Mouse (Mus musculus): ENCODE data around the gene Defa23.
"Not testable (repeated sequence)": the region's sequence is repeated elsewhere in the genome, so short reads cannot be mapped to it uniquely, and the experiment has no call there.

Defa23 gene

DNA sequence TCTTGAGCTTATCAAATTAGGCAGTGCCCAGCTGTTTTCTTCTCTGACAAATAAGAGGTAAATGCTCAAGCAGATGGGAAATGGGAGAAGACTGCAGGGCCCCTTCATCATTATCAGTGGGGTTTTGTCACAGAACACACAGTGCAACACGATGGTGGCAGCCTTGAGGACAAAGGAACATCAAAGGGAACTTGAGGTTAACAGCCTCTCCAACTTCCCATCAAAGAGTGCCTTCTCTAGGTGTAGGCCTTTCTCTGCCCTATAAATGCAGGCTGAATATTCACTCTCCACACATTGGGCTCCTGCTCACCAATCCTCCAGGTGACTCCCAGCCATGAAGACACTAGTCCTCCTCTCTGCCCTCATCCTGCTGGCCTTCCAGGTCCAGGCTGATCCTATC is at the start of gene Defa23:
Gene Defa23 (plus strand): TSS at position 301 of the 400 bp plus-strand sequence.
- DNase-seq (ENCODE audit: low spot score in 2 of 2), result not testable (repeated sequence)

DNA sequence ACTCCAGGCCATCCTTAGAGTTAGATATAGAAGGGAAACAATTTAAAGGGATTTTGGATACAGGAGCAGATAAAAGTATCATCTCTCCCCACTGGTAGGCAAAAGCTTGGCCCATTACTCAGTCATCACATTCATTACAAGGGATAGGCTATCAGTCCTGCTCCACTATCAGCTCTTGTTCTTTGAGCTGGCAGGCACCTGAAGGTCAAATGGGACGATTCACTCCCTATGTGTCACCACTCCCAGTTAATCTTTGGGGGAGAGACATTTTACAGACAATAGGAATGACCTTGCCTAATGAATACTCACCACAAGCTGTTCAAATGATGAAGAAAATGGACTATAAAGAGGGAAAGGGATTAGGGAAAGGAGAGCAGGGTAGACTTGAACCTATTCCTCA is 48.0 kb upstream of the Defa23 start:
- DNase-seq (ENCODE audit: low spot score in 2 of 2), result no peak

DNA sequence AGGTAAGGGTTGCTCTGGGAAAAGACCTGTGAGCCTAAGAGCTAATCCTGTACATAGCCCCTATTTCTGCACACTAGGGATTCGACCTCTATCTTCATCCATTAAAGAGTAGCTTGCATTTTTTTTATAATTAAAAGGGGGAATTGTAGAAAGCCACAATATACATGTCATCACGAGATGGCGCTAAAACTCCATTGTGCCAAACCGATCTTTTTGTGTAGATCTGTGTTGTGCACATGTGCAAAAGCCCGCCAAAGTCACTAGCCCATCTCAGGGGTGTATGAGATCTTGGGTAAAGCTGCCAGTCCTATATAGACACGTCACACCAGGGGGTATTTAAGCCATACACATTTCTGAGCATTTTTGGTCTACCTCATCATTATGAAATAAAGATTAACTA is 46.3 kb upstream of the Defa23 start:
- not testable (repeated sequence) for DNase-seq (ENCODE audit: low spot score in 2 of 2)

DNA sequence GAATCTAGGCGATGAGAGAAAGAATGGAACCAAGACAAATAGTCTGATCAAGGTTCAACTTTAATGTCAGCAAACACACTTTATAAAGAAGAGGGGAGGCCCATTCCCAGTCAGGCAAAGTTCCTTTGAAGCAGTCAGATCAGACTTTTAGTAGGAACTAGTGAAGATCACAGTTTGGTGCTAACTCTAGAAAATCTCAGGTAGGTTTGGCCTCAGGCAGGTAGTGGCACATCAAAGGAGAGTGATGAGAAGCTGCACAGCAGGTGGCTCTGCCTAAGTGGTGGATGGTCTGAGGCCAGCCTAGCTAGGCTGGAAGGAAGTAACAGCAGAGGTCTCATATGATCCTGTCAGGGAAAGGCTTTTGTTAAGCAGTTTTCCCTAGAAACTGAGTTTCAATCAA is 44.3 kb upstream of the Defa23 start:
- not testable (repeated sequence) for DNase-seq (ENCODE audit: low spot score in 2 of 2)

DNA sequence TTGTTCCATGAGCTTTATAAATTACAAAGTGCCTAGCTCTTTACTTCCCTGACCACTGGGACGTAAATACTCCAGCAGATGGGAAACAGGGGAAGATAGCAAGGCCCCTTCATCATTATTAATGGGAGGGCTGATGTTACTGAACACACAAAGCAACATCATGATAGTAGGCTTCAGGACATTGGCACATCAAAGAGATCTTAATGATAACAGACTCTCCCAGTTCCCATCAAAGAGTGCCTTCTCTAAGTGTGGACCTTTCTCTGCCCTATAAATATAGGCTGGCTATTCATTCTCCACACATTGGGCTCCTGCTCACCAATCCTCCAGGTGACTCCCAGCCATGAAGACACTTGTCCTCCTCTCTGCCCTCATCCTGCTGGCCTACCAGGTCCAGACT is 29.6 kb upstream of the Defa23 start, which contains the start of gene Defa21:
Gene Defa21 (plus strand): TSS at position 301 of the 400 bp plus-strand sequence.
- DNase-seq (ENCODE audit: low spot score in 2 of 2), result not testable (repeated sequence)

DNA sequence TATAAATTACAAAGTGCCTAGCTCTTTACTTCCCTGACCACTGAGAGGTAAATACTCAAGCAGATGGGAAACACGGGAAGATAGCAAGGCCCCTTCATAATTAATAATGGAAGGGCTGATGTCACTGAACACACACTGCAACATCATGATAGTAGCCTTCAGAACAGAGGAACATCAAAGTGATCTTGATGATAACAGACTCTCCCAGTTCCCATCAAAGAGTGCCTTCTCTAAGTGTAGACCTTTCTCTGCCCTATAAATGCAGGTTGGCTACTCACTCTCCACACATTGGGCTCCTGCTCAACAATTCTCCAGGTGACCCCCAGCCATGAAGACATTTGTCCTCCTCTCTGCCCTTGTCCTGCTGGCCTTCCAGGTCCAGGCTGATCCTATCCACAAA is 9.9 kb downstream of the Defa23 start, which contains the start of gene Defa35:
Gene Defa35 (plus strand): TSS at position 301 of the 400 bp plus-strand sequence.
- DNase-seq (ENCODE audit: low spot score in 2 of 2), result not testable (repeated sequence)

DNA sequence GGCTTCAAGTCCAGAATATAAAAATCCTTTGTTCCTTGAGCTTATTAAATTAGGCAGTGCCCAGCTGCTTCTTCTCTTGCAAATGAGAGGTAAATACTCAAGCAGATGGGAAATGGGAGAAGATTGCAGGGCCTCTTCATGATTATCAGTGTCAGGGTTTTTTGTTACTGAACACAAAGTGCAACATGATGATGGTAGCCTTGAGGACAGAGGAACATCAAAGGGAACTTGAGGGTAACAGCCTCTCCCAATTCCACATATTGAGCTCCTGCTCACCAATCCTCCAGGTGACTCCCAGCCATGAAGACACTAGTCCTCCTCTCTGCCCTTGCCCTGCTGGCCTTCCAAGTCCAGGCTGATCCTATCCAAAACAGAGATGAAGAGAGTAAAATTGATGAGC is 29.3 kb downstream of the Defa23 start, which contains the start of gene Defa25:
Gene Defa25 (plus strand): TSS at position 301 of the 400 bp plus-strand sequence.
- DNase-seq (ENCODE audit: low spot score in 2 of 2), result not testable (repeated sequence)

DNA sequence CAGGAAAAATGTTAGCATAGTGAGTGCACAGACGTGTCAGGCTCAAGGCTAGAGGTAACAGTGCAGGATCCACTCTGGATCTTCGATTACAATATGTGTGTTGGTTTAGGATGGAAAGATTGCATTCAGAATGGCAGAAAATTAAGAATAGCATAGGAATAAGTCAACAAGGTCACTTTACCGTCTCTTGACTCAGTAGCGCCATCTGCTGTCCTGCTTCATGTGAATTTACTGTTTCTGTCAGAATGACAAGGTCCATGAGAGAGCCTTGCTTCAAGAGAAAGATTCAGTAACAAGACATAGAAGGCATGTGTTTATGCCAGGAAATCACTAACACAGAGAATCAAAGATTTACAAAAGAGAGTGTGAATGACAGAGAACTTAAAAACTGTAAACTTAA is 38.3 kb downstream of the Defa23 start:
- DNase-seq (ENCODE audit: low spot score in 2 of 2), result no peak

DNA sequence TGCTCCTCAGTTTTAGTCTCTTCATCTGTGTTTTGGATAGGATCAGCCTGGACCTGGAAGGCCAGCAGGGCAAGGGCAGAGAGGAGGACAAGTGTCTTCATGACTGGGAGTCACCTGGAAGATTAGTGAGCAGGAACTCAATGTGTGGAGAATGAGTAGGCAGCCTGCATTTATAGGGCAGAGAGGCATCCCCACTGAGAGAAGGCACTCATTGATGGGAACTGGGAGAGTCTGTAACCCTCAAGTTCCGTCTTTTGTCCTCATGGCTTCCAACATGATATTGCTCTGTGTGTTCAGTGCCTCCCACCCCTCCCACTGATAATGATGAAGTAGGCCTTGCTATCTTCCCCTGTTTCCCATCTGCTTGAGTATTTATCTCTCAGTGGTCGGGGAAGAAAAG is 41.1 kb downstream of the Defa23 start, which contains the start of gene Gm14851:
Gene Gm14851 (minus strand): TSS at position 101 of the 400 bp plus-strand sequence.
- DNase-seq (ENCODE audit: low spot score in 2 of 2), result not testable (repeated sequence)

Measured in cerebellum, postnatal 4 days (tissue).